Mouse (Mus musculus) limb, embryonic 14.5 days (tissue): Measurements from ENCODE around the gene Dhdds. TPM values are rescaled to one million over a fixed set of nuclear protein-coding genes. Genes with fewer than 3 reads are reported as not detected.

Source experiments
- ATAC-seq: fragments of 200-750 bp; cut with Nextera tagmentation; 2 replicates; pipeline ENCODE4 v1.8.0; 2017; ENCODE audit warnings: low read depth, moderate number of reproducible peaks, moderate TSS enrichment; ENCODE audit not compliant: low FRiP score
- DNase-seq: peaks from one replicate; pipeline ENCODE4 v3.0.0-alpha.2; 2015; ENCODE audit warnings: low spot score
- H3K27ac ChIP-seq: fragments of 300-500 bp; sonication (generic); replicated peaks from 2 replicates; pipeline ENCODE4 v1.5.1; 2014; ENCODE audit warnings: low read depth, mild to moderate bottlenecking, low read length, moderate library complexity, mixed read lengths
- H3K27me3 ChIP-seq: fragments of 300-500 bp; sonication (generic); 2 replicates; pipeline ENCODE4 v1.6.1; 2014; ENCODE audit warnings: low read length, mixed read lengths; ENCODE audit not compliant: control insufficient read depth, insufficient read depth
- H3K36me3 ChIP-seq: fragments of 300-500 bp; sonication (generic); 2 replicates; pipeline ENCODE4 v1.6.1; 2014; ENCODE audit warnings: mild to moderate bottlenecking, low read length, moderate library complexity, mixed read lengths; ENCODE audit not compliant: control insufficient read depth, insufficient read depth
- H3K4me1 ChIP-seq: fragments of 300-500 bp; sonication (generic); 2 replicates; pipeline ENCODE4 v1.6.1; 2014; ENCODE audit warnings: antibody characterized with exemption, low read length, mixed read lengths; ENCODE audit not compliant: control insufficient read depth, insufficient read depth
- H3K4me2 ChIP-seq: fragments of 300-500 bp; sonication (generic); replicated peaks from 2 replicates; pipeline ENCODE4 v1.6.1; 2014; ENCODE audit warnings: low read depth, mild to moderate bottlenecking, low read length, moderate library complexity; ENCODE audit not compliant: severe bottlenecking
- H3K4me3 ChIP-seq: fragments of 300-500 bp; sonication (generic); replicated peaks from 2 replicates; pipeline ENCODE4 v1.5.1; 2014; ENCODE audit warnings: low read length
- H3K9ac ChIP-seq: fragments of 300-500 bp; sonication (generic); 2 replicates; pipeline ENCODE4 v1.6.1; 2014; ENCODE audit warnings: mild to moderate bottlenecking, low read depth, low read length, moderate library complexity; ENCODE audit not compliant: severe bottlenecking
- H3K9me3 ChIP-seq: fragments of 300-500 bp; sonication (generic); 2 replicates; pipeline ENCODE4 v1.6.1; 2016; ENCODE audit warnings: low read length; ENCODE audit not compliant: control insufficient read depth
- POLR2A ChIP-seq: fragments of 200-500 bp; IDR thresholded peaks from 2 replicates; pipeline ENCODE4 v1.8.0; 2012; ENCODE audit warnings: inconsistent platforms, mild to moderate bottlenecking, moderate library complexity, borderline replicate concordance; ENCODE audit not compliant: insufficient read depth, insufficient read length; ENCODE audit errors: extremely low read depth
- WGBS: fragments of 180-500 bp; shearing (Covaris S2); extraction: QIAGEN DNeasy Blood & Tissue Kit; methylation state at CpG from one replicate; pipeline ENCODE4 v1.1.7; 2014; 5-methylcytosine and 5-hydroxymethylcytosine counted together
- polyA plus RNA-seq, 2 experiments: library from polyadenylated mRNA; depleted of rRNA in 1 of 2; stranded (reverse) in 1 of 2; unstranded in 1 of 2; fragments of >200 nt; fragmentation: Nextera tagmentation in 1 of 2; extraction: Ambion mirVana in 1 of 2; gene quantifications; 2 replicates each; pipeline versions ENCODE4 v1.2.1 to v1.2.3; 2012 to 2014

The Dhdds gene
- polyA plus RNA-seq, 2 experiments: 47.2 to 47.6 TPM

- WGBS: 84% methylated on average over 5 of the region's 5 CpGs
- TF ChIP-seq POLR2A: no peak
Measured at GRCm38 (mm10) chr4:133923743-133924142, 77.0 kb downstream of the Dhdds start.

More at GRCm38 (mm10) chr4:133923743-133924142, 77.0 kb downstream of the Dhdds start:
- Histone ChIP-seq H3K27ac (no peak overlapping the region), H3K4me3 (no peak overlapping the region), H3K9me3 (no peaks in the 10 kb centered on the region), H3K4me2 (no peak overlapping the region), H3K4me1 (no peaks in the 10 kb centered on the region), H3K27me3 (no peaks in the 10 kb centered on the region), H3K9ac (no peak overlapping the region), H3K36me3 (no peaks in the 10 kb centered on the region)
- DNase-seq (no peak), ATAC-seq (no peak)

Other genes with a start within 250 kb of the Dhdds start
- gene Arid1a, start 244.1 kb downstream of the Dhdds start, polyA plus RNA-seq (2012; rRNA removed): 70.8 and 87.1 TPM in 2 replicates
- gene Arid1a, start 244.1 kb downstream of the Dhdds start, polyA plus RNA-seq (2014; fragmentation: Nextera tagmentation; extraction: Ambion mirVana): 33.3 and 40.8 TPM in 2 replicates
- 25.1 and 28.4 TPM in 2 replicates for gene Rps6ka1, start 113.1 kb downstream of the Dhdds start, polyA plus RNA-seq (2012; rRNA removed)
- 33.8 and 41.7 TPM in 2 replicates for gene Rps6ka1, start 113.1 kb downstream of the Dhdds start, polyA plus RNA-seq (2014; fragmentation: Nextera tagmentation; extraction: Ambion mirVana)
- gene Hmgn2, start 32.3 kb downstream of the Dhdds start, polyA plus RNA-seq (2012; rRNA removed): 606 and 861 TPM in 2 replicates
- 2,302 and 2,334 TPM in 2 replicates for gene Hmgn2, start 32.3 kb downstream of the Dhdds start, polyA plus RNA-seq (2014; fragmentation: Nextera tagmentation; extraction: Ambion mirVana)
- gene Lin28a, start 17.9 kb upstream of the Dhdds start, polyA plus RNA-seq (2012; rRNA removed): 0.11 and 0.37 TPM in 2 replicates
- gene Lin28a, start 17.9 kb upstream of the Dhdds start, polyA plus RNA-seq (2014; fragmentation: Nextera tagmentation; extraction: Ambion mirVana): 0.07 TPM in 1 of 2 replicates, not detected in the other
- 0.04 and 0.08 TPM in 2 replicates for gene Zfp683, start 52.9 kb upstream of the Dhdds start, polyA plus RNA-seq (2012; rRNA removed)
- gene Zfp683, start 52.9 kb upstream of the Dhdds start, polyA plus RNA-seq (2014; fragmentation: Nextera tagmentation; extraction: Ambion mirVana): not detected in 2 replicates
- 8.2 and 11.3 TPM in 2 replicates for gene Crybg2, start 59.9 kb upstream of the Dhdds start, polyA plus RNA-seq (2012; rRNA removed)
- gene Crybg2, start 59.9 kb upstream of the Dhdds start, polyA plus RNA-seq (2014; fragmentation: Nextera tagmentation; extraction: Ambion mirVana): 12.3 and 12.4 TPM in 2 replicates
- gene Cd52, start 94.2 kb upstream of the Dhdds start, polyA plus RNA-seq (2012; rRNA removed): 9.0 and 10.3 TPM in 2 replicates
- 15.5 and 18.1 TPM in 2 replicates for gene Cd52, start 94.2 kb upstream of the Dhdds start, polyA plus RNA-seq (2014; fragmentation: Nextera tagmentation; extraction: Ambion mirVana)
- gene Ubxn11, start 101.7 kb upstream of the Dhdds start, polyA plus RNA-seq (2012; rRNA removed): 21.9 and 24.1 TPM in 2 replicates
- gene Ubxn11, start 101.7 kb upstream of the Dhdds start, polyA plus RNA-seq (2014; fragmentation: Nextera tagmentation; extraction: Ambion mirVana): 7.6 and 12.0 TPM in 2 replicates
- 325 and 365 TPM in 2 replicates for gene Sh3bgrl3, start 127.9 kb upstream of the Dhdds start, polyA plus RNA-seq (2012; rRNA removed)
- gene Sh3bgrl3, start 127.9 kb upstream of the Dhdds start, polyA plus RNA-seq (2014; fragmentation: Nextera tagmentation; extraction: Ambion mirVana): 532 and 538 TPM in 2 replicates
- 22.4 and 32.2 TPM in 2 replicates for gene Cep85, start 186.2 kb upstream of the Dhdds start, polyA plus RNA-seq (2012; rRNA removed)
- 40.3 and 46.5 TPM in 2 replicates for gene Cep85, start 186.2 kb upstream of the Dhdds start, polyA plus RNA-seq (2014; fragmentation: Nextera tagmentation; extraction: Ambion mirVana)
- gene Gm7534, start 202.1 kb upstream of the Dhdds start, polyA plus RNA-seq (2012; rRNA removed): not detected in 2 replicates
- gene Gm7534, start 202.1 kb upstream of the Dhdds start, polyA plus RNA-seq (2014; fragmentation: Nextera tagmentation; extraction: Ambion mirVana): not detected in 2 replicates
- 0.06 and 0.16 TPM in 2 replicates for gene Catsper4, start 226.5 kb upstream of the Dhdds start, polyA plus RNA-seq (2012; rRNA removed)
- gene Catsper4, start 226.5 kb upstream of the Dhdds start, polyA plus RNA-seq (2014; fragmentation: Nextera tagmentation; extraction: Ambion mirVana): not detected in 2 replicates
- gene Cnksr1, start 237.5 kb upstream of the Dhdds start, polyA plus RNA-seq (2012; rRNA removed): 2.8 and 3.3 TPM in 2 replicates
- 2.0 TPM in 2 replicates for gene Cnksr1, start 237.5 kb upstream of the Dhdds start, polyA plus RNA-seq (2014; fragmentation: Nextera tagmentation; extraction: Ambion mirVana)
- gene E130218I03Rik, start 242.7 kb upstream of the Dhdds start, polyA plus RNA-seq (2012; rRNA removed): 0.10 TPM in 1 of 2 replicates, not detected in the other
- gene E130218I03Rik, start 242.7 kb upstream of the Dhdds start, polyA plus RNA-seq (2014; fragmentation: Nextera tagmentation; extraction: Ambion mirVana): 0.67 and 0.76 TPM in 2 replicates
- gene Zfp593, start 244.7 kb upstream of the Dhdds start, polyA plus RNA-seq (2012; rRNA removed): 15.8 and 18.1 TPM in 2 replicates
- 17.3 and 18.9 TPM in 2 replicates for gene Zfp593, start 244.7 kb upstream of the Dhdds start, polyA plus RNA-seq (2014; fragmentation: Nextera tagmentation; extraction: Ambion mirVana)
- gene Gm30191, start 246.0 kb upstream of the Dhdds start, polyA plus RNA-seq (2012; rRNA removed): not detected in 2 replicates
- not detected in 2 replicates for gene Gm30191, start 246.0 kb upstream of the Dhdds start, polyA plus RNA-seq (2014; fragmentation: Nextera tagmentation; extraction: Ambion mirVana)